Mouse (Mus musculus) brain, embryonic 14.5 days (tissue): ENCODE measurements around the gene Syk.

Source experiments
- CTCF ChIP-seq: fragments of 200-500 bp; IDR thresholded peaks from 2 replicates; pipeline ENCODE4 v1.5.1; 2012; ENCODE audit warnings: inconsistent platforms, mild to moderate bottlenecking, moderate library complexity, borderline replicate concordance; ENCODE audit not compliant: insufficient read depth, insufficient read length; ENCODE audit errors: extremely low read depth
- POLR2A ChIP-seq: fragments of 200-500 bp; IDR thresholded peaks from 2 replicates; pipeline ENCODE4 v1.6.1; 2012; ENCODE audit warnings: mild to moderate bottlenecking, inconsistent platforms, borderline replicate concordance; ENCODE audit not compliant: poor library complexity, insufficient read depth, insufficient read length, severe bottlenecking; ENCODE audit errors: extremely low read depth

- no peak for TF ChIP-seq CTCF
- TF ChIP-seq POLR2A, result no peak
These were observed 41.5 kb upstream of the Syk start for GRCm38 (mm10) chr13:52541385-52542035.
